Mouse (Mus musculus) midbrain, embryonic 14.5 days (tissue): Measurements from ENCODE around the gene Sox6. TPM values are rescaled to one million over a fixed set of nuclear protein-coding genes. Genes with fewer than 3 reads are reported as not detected.

Source experiments
- ATAC-seq: fragments of 200-750 bp; cut with Nextera tagmentation; 2 replicates; pipeline ENCODE4 v1.8.0; 2017; ENCODE audit warnings: moderate number of reproducible peaks, moderate library complexity; ENCODE audit not compliant: low FRiP score, low TSS enrichment
- DNase-seq: peaks from one replicate; pipeline ENCODE4 v3.0.0-alpha.2; 2015
- H3K27ac ChIP-seq: fragments of 300-500 bp; sonication (generic); replicated peaks from 2 replicates; pipeline ENCODE4 v1.5.1; 2014; ENCODE audit warnings: mild to moderate bottlenecking, low read depth, low read length, moderate library complexity
- H3K27me3 ChIP-seq: fragments of 300-500 bp; sonication (generic); 2 replicates; pipeline ENCODE4 v1.6.1; 2014; ENCODE audit warnings: low read length, control low read depth, mixed read lengths; ENCODE audit not compliant: control insufficient read depth, insufficient read depth
- H3K36me3 ChIP-seq: fragments of 300-500 bp; sonication (generic); 2 replicates; pipeline ENCODE4 v1.6.1; 2014; ENCODE audit warnings: low read length, control low read depth; ENCODE audit not compliant: control insufficient read depth, insufficient read depth
- H3K4me1 ChIP-seq: fragments of 300-500 bp; sonication (generic); 2 replicates; pipeline ENCODE4 v1.6.1; 2014; ENCODE audit warnings: mild to moderate bottlenecking, antibody characterized with exemption, low read length, control low read depth; ENCODE audit not compliant: control insufficient read depth, insufficient read depth
- H3K4me2 ChIP-seq: fragments of 300-500 bp; sonication (generic); 2 replicates; pipeline ENCODE4 v1.6.1; 2014; ENCODE audit warnings: mild to moderate bottlenecking, low read length, moderate library complexity
- H3K4me3 ChIP-seq: fragments of 300-500 bp; sonication (generic); replicated peaks from 2 replicates; pipeline ENCODE4 v1.5.1; 2014; ENCODE audit warnings: low read depth, low read length
- H3K9ac ChIP-seq: fragments of 300-500 bp; sonication (generic); replicated peaks from 2 replicates; pipeline ENCODE4 v1.6.1; 2014; ENCODE audit warnings: mild to moderate bottlenecking, low read length, moderate library complexity
- H3K9me3 ChIP-seq: fragments of 300-500 bp; sonication (generic); 2 replicates; pipeline ENCODE4 v1.6.1; 2016; ENCODE audit warnings: low read length, control low read depth, mixed read lengths; ENCODE audit not compliant: control insufficient read depth
- WGBS: fragments of 180-500 bp; shearing (Covaris S2); extraction: QIAGEN DNeasy Blood & Tissue Kit; methylation state at CpG from one replicate; pipeline ENCODE4 v1.1.7; 2014; 5-methylcytosine and 5-hydroxymethylcytosine counted together
- polyA plus RNA-seq: library from polyadenylated mRNA; unstranded; fragments of >200 nt; fragmentation: Nextera tagmentation; extraction: Ambion mirVana; gene quantifications from 2 replicates; pipeline ENCODE4 v1.2.1, GENCODE M21; 2014

The Sox6 gene
- polyA plus RNA-seq, 1 experiment from 2014 or later = 52.1 TPM

GRCm38 (mm10) chr7:115463367-115463766, 575.2 kb downstream of the Sox6 start:
- Histone ChIP-seq H3K4me1 (no peaks in the 10 kb centered on the region), H3K36me3 (no peaks in the 10 kb centered on the region), H3K27ac (no peak overlapping the region), H3K4me2 (no peak overlapping the region), H3K9ac (no peak overlapping the region), H3K4me3 (no peak overlapping the region), H3K27me3 (no peaks in the 10 kb centered on the region), H3K9me3 (no peaks in the 10 kb centered on the region)
- 94% methylated on average over 2 of the region's 2 CpGs for WGBS
- no peak for ATAC-seq
- DNase-seq = no peak

DNA sequence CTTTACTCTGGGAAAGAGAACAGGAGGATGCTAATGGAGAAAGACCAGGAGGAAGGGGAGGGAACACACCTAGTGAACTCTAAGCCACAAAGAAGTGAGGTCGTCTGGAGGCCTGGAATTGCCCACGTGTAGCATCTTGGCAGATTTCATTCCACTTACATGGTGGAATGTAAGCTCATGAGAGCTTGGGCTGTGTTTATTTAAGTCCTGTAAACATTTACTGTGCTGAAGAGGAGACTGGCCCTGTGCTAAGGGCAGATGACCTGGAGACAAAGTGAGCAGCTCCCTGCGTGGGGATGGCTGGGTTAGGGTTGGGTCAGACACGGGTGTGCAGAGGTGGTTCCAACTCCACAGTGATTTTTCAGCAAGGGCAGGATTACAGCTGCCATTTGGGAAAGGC, 576.3 kb downstream of the Sox6 start:
- no peaks in the 10 kb centered on the region for H3K36me3 ChIP-seq
- H3K4me2 ChIP-seq = no peak overlapping the region
- WGBS = 71% methylated on average over 4 of the region's 4 CpGs
- no peaks in the 10 kb centered on the region for H3K27me3 ChIP-seq
- no peak overlapping the region for H3K9ac ChIP-seq
- no peak overlapping the region for H3K27ac ChIP-seq
- DNase-seq (no peak), ATAC-seq (no peak)
- no peak overlapping the region for H3K4me3 ChIP-seq
- no peaks in the 10 kb centered on the region for H3K4me1 ChIP-seq
- H3K9me3 ChIP-seq = no peaks in the 10 kb centered on the region

- Histone ChIP-seq H3K4me3 (no peak overlapping the region), H3K36me3 (no peaks in the 10 kb centered on the region), H3K9me3 (no peaks in the 10 kb centered on the region), H3K4me2 (no peak overlapping the region), H3K27me3 (no peaks in the 10 kb centered on the region), H3K4me1 (0 out of 2 replicates have a peak, but pooled peaks cover 7% of the 10 kb centered on the region), H3K9ac (no peak overlapping the region), H3K27ac (no peak overlapping the region)
- ATAC-seq (no peak), DNase-seq (no peak)
- WGBS = 91% methylated on average over 5 of the region's 5 CpGs
These were observed 583.6 kb downstream of the Sox6 start for GRCm38 (mm10) chr7:115454988-115455387.

DNA sequence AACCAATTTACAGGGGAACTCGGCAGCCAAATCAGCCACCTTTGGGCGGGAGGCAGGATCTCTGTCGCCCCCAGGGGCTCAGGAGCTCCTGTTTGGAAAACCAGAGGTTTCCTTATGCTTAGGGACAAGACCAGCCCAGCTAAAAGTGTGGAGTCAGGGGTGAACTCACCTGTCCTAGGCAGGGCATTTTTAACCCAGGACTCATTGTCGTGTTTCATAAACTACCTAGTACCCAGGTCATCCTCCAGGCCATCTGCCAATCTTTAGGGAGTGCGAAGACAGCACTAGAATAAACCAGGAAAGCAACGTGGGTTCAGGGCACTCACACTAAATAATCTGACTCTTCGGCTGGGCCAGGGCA, 584.9 kb downstream of the Sox6 start:
- H3K4me1 ChIP-seq = 0 out of 2 replicates have a peak, but pooled peaks cover 7% of the 10 kb centered on the region
- DNase-seq (no peak), ATAC-seq (no peak)
- no peaks in the 10 kb centered on the region for H3K9me3 ChIP-seq
- no peaks in the 10 kb centered on the region for H3K36me3 ChIP-seq
- no peak overlapping the region for H3K27ac ChIP-seq
- no peak overlapping the region for H3K4me3 ChIP-seq
- WGBS = 56% methylated on average over 7 of the region's 7 CpGs
- no peak overlapping the region for H3K9ac ChIP-seq
- peak overlapping the region; percentile 21; the same call in 1 of the 2 replicates for H3K4me2 ChIP-seq
- no peaks in the 10 kb centered on the region for H3K27me3 ChIP-seq

DNA sequence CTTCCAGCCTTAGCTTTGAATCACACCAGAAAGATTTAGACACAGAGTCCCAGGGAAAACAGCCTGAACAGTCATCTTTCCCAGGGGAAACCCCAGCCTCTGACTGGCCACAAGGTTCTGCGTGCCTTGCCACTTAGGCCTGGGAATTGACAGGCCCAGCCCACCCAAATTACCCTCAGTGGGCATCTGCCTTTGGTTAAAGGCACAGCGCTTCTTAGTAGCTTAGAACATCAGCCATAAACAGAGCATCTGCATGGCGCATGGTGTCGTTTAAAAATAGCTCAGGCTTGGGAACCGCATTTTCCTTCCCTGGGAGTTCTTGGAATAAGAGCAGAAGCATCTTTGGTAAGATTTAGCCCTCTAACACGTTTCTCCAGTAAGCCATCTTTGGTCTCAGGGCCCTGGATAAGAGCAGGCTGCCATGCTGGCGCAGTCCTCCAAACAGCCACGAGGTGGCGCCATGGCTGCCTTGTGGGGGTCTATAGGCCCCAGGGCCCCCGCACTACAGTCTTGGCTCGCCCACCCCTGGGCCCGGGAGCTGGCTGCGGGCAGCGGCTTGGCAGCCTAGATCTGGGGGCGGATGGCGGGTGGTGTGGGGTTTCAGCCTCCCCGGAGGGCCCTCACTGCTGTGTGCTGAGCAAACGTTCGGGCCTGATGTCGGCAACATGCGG, 585.4 kb downstream of the Sox6 start:
- Histone ChIP-seq H3K27ac (no peak overlapping the region), H3K27me3 (no peaks in the 10 kb centered on the region), H3K36me3 (no peaks in the 10 kb centered on the region), H3K4me1 (0 out of 2 replicates have a peak, but pooled peaks cover 7% of the 10 kb centered on the region), H3K4me2 (peak overlapping the region; percentile 21; the same call in 1 of the 2 replicates), H3K9ac (no peak overlapping the region), H3K4me3 (no peak overlapping the region), H3K9me3 (no peaks in the 10 kb centered on the region)
- 29% methylated on average over 21 of the region's 21 CpGs for WGBS
- ATAC-seq (no peak; the same call in 1 of the 2 replicates), DNase-seq (peak; percentile 75)

- H3K9me3 ChIP-seq = no peaks in the 10 kb centered on the region
- H3K27me3 ChIP-seq = no peaks in the 10 kb centered on the region
- DNase-seq (peak; percentile 22), ATAC-seq (no peak)
- no peak overlapping the region for H3K4me3 ChIP-seq
- no peaks in the 10 kb centered on the region for H3K36me3 ChIP-seq
- 0 out of 2 replicates have a peak, but pooled peaks cover 10% of the 10 kb centered on the region for H3K4me1 ChIP-seq
- no peak overlapping the region for H3K9ac ChIP-seq
- WGBS = 57% methylated on average over 23 of the region's 23 CpGs
- H3K27ac ChIP-seq = no peak overlapping the region
- no peak overlapping the region for H3K4me2 ChIP-seq
These were observed 588.0 kb downstream of the Sox6 start for GRCm38 (mm10) chr7:115450431-115451195.

GRCm38 (mm10) chr7:115448403-115449025, 590.1 kb downstream of the Sox6 start:
- H3K4me1 ChIP-seq = 0 out of 2 replicates have a peak, but pooled peaks cover 10% of the 10 kb centered on the region
- no peak overlapping the region for H3K9ac ChIP-seq
- no peaks in the 10 kb centered on the region for H3K36me3 ChIP-seq
- H3K4me2 ChIP-seq = no peak overlapping the region
- no peaks in the 10 kb centered on the region for H3K27me3 ChIP-seq
- ATAC-seq = no peak
- no peak overlapping the region for H3K27ac ChIP-seq
- no peak overlapping the region for H3K4me3 ChIP-seq
- H3K9me3 ChIP-seq = no peaks in the 10 kb centered on the region
- no peak for DNase-seq
- WGBS = 66% methylated on average over 8 of the region's 8 CpGs

DNA sequence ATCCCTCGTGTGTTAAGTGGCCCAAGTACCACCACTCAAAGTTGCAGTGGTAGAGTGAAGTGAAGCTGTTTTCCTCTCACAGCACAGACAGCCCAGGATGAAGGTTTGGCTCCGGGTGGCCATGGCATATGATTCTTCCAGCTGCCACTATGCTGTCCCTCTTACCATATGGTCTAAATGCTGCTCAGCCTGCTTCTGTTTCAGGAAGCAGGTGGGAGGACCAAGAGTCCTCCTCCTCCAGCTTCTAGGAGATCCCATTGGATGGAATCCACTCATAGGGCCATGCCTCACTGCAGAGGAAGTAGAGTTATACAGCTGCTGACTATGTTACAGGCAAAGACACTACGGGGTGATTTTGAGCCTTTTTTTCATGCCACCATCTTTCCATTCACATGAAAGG, 591.5 kb downstream of the Sox6 start:
- DNase-seq (no peak), ATAC-seq (no peak)
- H3K36me3 ChIP-seq = no peaks in the 10 kb centered on the region
- H3K4me3 ChIP-seq = no peak overlapping the region
- H3K4me1 ChIP-seq = 0 out of 2 replicates have a peak, but pooled peaks cover 3% of the 10 kb centered on the region
- no peaks in the 10 kb centered on the region for H3K9me3 ChIP-seq
- WGBS = 78% methylated on average over 3 of the region's 3 CpGs
- no peaks in the 10 kb centered on the region for H3K27me3 ChIP-seq
- no peak overlapping the region for H3K9ac ChIP-seq
- no peak overlapping the region for H3K27ac ChIP-seq
- H3K4me2 ChIP-seq = no peak overlapping the region
